Mouse (Mus musculus) layer of hippocampus, adult 18-20 months (tissue): ENCODE measurements around the gene Kcnj16. TPM values are rescaled to one million over a fixed set of nuclear protein-coding genes. Genes with fewer than 3 reads are reported as not detected.

Experiments
- DNase-seq, 2 experiments: peaks; one replicate each; pipeline ENCODE4 v3.0.0; 2022; ENCODE audit warnings: low spot score in 2 of 2
- total RNA-seq, 2 experiments: library from RNA; stranded (reverse); gene quantifications; 2 replicates each; pipeline ENCODE4 v1.2.3; 2021

Kcnj16 gene
- total RNA-seq, 2 experiments from 2014 or later: 18.9 to 22.0 TPM

DNA sequence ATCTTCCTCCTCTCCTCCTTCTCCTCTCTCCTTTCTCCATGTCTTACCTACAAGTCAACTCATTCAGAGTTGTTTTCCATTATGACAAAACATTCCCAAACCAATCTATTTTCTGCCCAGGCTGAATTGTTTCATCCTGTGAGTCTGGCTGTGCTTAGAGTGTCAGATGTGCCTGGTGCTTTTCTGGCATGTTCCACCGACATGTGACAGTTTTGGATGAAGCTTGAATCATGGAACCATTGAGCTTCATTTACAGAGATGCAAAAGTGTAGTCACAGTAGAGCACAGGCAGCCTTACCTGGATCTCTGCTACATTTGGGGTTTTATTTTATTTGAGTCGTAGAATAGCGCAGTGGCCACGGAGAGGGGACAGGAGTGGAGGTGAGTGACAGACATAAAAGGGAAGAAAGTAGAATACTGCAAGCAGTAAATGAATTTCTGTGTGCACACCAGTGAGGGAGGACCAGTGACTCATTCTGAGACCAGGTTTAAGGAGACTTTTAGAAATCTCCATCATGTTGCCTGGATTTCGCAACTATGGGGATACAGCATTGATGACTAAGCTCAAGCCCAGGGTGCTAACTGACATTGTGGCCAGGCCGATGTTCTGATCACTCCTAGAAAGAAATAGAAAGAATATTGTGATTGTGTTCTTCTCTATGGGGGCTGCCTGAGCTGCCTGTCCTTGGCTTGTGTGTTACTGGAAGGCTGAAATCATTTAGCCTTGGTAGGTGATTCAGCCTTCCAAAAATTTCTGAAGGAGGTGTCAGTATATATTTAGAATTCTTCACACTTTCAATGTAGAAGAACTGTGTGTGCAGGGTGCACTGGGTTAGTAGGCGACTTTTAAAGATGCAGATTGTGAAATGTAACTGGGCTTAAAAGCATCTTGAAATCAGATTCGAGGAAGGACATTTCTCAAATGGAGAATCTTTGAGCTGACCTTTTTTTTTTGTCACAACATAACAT, 87.3 kb downstream of the Kcnj16 start:
- DNase-seq: peak in 1 of 2 experiments; percentile 70

DNA sequence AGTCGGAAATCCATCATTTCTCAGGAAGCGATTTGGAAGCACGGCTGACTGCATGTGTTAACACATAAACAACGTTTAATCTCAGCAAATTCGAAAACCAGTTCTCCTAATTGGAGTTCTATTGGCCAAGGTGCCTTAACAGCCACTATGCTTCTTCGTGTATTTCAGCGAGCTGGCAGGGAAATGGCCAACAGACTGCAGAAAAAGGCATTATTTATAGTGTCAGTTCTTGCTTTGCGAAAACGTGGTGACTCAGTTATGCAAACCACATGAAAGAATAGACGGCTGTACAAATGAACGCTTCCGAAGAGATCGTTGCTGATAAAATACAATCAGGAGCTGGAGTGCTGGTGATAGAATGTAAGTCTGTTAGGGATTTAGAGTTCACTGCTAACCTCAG, 88.2 kb downstream of the Kcnj16 start:
- peak in 1 of 2 experiments; percentile 73 for DNase-seq

DNA sequence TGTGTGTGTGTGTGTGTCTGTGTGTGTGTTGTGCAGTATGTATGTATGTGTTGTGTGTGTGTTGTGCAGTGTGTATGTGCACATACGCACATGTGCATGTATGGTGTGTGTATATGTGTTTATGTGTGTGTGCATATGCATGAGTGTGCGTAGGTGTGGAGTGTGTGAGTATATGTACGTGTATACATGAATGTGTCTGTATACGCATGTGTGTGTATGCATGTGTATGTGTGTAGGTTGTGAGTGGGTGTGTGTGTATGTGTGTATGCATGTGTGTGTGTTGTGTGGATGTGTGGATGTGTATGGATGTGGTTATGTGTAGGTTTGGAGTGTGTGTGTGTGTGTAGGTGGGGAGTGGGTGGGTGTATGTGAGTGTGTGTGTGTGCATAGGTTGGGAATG, 89.6 kb downstream of the Kcnj16 start:
- no peak for DNase-seq

DNA sequence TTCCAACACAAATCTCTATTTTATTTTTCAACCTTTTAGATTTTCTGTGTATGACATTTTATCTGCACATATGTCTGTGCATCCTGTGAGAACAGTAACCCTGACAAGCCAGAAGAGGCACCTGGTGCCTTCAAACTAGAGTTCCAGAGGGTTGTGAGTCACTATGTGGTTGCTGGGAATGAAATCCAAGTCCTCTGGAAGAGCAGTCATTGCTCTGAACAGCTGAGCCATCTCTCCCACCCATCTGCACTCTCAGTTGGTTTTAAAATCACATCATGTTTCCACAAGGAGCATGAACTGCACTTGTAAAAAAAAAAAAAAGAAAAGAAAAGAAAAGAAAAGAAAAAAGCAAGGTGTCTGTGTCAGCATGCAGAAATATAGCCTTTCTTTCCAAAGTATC, 91.6 kb downstream of the Kcnj16 start:
- DNase-seq: no peak

DNA sequence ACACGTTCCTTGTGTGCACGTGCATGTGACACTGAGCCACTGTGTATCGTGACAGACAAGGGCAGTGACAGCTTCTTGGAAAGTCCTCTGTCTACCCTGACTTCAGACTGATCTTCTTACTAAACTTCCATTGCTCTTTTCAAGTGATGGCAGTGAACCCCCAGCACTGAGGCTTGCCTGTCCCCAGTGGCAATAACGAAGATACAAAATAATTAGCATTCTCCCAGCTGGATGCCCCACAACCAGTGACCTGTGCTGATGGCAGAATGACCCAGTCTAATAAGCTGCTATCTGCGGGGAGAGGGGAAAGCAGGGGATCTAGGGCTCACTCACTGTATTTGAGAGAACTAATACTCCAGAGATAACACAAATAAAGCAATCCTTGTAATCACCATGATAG, 92.4 kb downstream of the Kcnj16 start:
- DNase-seq: no peak

DNA sequence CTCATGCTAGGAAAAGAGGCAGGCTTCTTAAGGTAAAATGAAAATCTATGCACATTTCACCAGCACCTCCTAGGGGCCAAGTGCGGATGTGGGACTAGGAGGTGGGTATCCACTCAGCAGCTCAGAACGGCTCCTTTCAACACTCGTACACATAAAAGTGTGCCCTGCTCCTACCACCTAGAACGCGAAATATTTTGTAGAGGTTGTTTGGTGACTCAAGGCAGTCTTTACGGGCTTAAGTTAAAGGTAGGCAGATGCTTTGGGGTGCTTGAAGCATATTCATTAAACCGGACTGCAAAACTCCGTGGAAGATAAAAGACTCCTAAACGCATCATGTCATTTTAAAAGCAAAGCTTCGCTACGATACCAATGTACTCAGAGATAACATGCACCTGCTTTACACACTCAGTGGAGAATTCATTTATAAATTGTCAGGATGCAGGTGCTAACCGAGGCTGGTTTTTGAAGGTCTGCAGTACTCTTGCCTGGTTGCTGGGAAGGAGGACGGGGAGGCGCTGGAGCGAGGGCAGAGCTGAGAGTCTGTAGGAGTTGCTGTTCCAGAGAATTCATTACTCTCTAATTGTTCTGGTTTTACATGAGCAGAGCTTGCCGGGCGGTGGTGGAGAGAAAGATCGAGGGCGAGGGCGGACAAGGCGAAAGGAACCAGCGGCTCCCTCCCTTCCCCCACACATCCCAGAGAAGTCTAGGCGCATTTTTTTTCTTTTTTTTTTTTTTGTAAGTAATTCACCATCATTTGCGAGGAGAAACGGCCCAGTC, 97.1 kb downstream of the Kcnj16 start:
- peak; percentile 25 to 67 for DNase-seq

DNA sequence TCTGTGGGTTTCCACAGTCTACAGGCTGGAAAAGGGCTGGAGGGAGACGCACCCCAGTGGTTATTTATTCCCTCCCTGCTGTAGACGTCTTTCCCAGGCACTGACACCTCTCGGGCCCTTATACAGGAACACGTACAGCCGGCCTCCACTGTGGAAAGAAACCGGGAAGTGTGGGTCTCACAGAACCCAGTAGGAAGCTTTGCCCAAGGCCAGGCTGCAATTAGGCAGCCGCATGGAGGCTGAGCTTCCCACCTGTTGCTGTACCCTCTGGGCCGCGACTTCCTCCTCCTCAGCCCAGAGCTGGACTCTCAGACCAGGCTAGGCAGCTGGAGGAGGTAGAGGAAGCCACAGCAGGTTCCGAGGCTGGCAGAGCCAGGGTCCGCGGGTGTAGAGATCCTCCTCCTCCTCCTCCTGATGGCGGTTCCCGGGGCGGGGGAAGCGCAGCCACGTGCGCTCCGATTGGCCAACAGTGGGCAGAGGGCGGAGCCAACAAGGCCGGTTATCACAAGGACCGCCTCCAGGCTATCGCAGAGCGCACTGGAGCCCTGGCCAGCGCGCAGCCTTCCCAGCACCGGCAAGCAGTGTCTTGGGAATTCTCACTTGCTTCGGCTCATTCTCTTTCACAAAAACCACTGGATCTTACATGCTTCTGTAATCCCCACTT, 97.9 kb downstream of the Kcnj16 start, which contains the start of gene Kcnj2:
TSS of gene Kcnj2 (plus strand) at position 530 of the 664 bp plus-strand sequence.
- peak; percentile 88 to 96 for DNase-seq

DNA sequence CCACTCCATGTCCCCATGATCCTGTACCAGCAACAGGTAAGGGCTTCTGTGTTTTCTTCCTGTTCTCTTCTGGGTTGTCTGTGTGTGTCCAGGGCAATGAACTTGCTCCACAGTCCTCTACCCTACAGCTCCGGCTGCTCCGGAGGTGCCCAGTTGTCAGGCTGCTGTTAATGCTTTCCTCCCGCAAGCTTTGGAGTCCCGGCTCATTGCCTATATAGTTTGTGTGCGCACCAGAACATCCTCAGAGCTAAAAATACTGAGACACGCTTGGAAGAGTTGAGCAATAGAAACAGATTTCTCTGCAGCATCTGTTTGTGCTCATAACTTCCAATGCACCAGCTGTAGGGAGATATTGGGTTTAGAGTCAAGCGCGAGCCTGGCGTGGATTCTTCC, 98.5 kb downstream of the Kcnj16 start:
- DNase-seq: peak in 1 of 2 experiments; percentile 55

DNA sequence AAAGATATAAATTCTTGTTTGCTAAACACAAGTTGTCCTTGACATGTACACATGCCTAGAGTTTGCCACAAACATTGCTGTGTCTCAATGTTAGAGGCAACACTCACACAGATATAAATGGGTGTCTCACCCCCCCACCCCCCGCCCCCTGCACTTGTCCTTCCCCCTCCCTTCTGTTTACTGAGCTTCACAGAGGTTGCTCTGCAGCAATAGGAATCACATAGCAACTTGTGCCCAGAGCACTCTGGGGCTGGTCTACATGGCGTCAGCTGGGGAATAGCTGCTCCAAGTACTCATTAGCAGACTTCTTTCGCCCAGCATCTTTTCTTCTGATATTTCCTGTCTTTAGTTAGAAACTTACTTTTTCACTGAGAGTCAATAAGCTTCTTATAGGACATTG, 100.0 kb downstream of the Kcnj16 start:
- no peak for DNase-seq

DNA sequence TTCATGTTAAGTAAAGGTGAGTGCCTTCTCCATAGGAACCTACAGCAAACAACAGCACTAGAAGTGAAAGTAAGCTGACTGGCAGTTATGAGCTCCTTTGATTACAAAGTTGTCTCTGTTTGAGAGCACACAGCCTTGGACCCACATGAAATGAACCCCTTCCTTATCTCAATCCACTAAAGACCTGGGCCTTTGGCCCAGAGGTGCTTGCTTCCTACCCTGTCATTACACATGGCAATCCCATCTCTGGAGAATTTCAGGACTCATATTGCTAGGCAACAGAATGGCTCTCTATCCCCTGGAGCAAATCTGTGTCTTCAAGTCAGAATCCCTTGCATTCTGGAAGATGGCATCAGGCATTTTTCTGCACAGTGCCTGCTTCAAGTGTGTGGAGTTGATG, 102.6 kb downstream of the Kcnj16 start:
- no peak for DNase-seq

DNA sequence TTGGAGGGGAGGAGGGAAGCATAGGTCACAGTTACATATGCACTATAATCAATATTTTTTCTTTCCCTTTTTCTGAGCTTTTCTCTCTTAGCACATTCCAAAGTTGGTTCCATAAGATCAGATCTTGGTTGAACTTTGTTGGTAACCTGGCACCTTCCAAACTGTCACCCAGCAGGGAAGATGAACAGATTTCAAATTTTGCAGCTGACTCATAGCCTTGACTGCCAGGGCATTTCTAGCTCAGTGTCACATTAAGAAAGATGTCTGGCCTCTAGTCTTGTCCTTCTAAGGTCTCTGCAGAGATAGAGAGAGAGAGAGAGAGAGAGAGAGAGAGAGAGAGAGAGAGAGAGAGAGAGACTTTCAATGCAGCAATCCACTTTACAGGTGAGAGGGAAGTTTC, 106.3 kb downstream of the Kcnj16 start:
- DNase-seq: no peak

Other genes with a start within 250 kb of the Kcnj16 start
- 1 to 10 TPM; 8.3 to 9.5 TPM for gene Kcnj2, start 98.1 kb downstream of the Kcnj16 start, total RNA-seq